ENCODE assay signal across 23 mouse cellular contexts in genomic region chr2:137536581-137536980, GRCm38 (mm10).
DNase-seq lines count a peak whose midpoint lies in the region; ATAC-seq and TF ChIP-seq lines count a peak whose summit lies in the region.
"Had no signal": no experiment of that assay in that cellular context is flagged by ENCODE, and none has a peak within 500 bp of the region (broad histone marks: within the 10 kb centered on the region; RNA-seq: fewer than 3 reads in every experiment).

No protein-coding gene starts in this region.

- 0 out of 2 replicates have a peak, but pooled peaks cover 3% of the 10 kb centered on the region for H3K4me1 ChIP-seq in lung, embryonic 14.5 days (ENCODE audit: insufficient read depth)
- H3K4me1 ChIP-seq in heart, embryonic 11.5 days (ENCODE audit: control insufficient read depth, insufficient read depth, low read length): no peaks in the 10 kb centered on the region
- H3K4me1 ChIP-seq: embryonic facial prominence, embryonic 13.5 days; embryonic facial prominence, embryonic 15.5 days; forebrain, embryonic 13.5 days; forebrain, embryonic 15.5 days had no signal

- no peaks in the 10 kb centered on the region for H3K36me3 ChIP-seq in lung, embryonic 14.5 days (ENCODE audit: insufficient read depth)
- H3K36me3 ChIP-seq in heart, embryonic 11.5 days (ENCODE audit: control insufficient read depth, insufficient read depth, low read length): no peaks in the 10 kb centered on the region
- H3K36me3 ChIP-seq: embryonic facial prominence, embryonic 13.5 days; embryonic facial prominence, embryonic 15.5 days; forebrain, embryonic 15.5 days had no signal

- peak; percentile 21 for DNase-seq in lung, embryonic 14.5 days
- DNase-seq in lung, postnatal 25 days (ENCODE audit: low spot score): no peak
- DNase-seq in adipocyte (ENCODE audit: low spot score): peak; percentile 96
- DNase-seq in kidney, adult 8-10 months: no peak
- DNase-seq: adrenal gland, adult 2 months; adrenal gland, postnatal 10 days; adrenal gland, postnatal 25 days; cerebellum, adult 11 months; cerebellum, adult 18-20 months; cerebellum, adult 8-10 months; cerebellum, adult 9-11 months; cerebellum, postnatal 14 days; cerebellum, postnatal 36 days; embryo, embryonic 11 days; forebrain, postnatal 0 days had no signal

- peak; percentile 47; the same call in 1 of the 2 replicates for ATAC-seq in lung, embryonic 14.5 days (ENCODE audit: insufficient read depth)
- ATAC-seq in heart, embryonic 11.5 days (replicated peaks; ENCODE audit: insufficient number of reproducible peaks, low FRiP score, low TSS enrichment): no peak
- ATAC-seq: activated CD4-positive, CD25-positive, alpha-beta regulatory T cell, adult 4 months; forebrain, embryonic 13.5 days; forebrain, embryonic 15.5 days; forebrain, postnatal 0 days; Patski had no signal

- no peak overlapping the region for H3K27ac ChIP-seq in lung, embryonic 14.5 days (ENCODE audit: low read depth)
- no peak overlapping the region for H3K27ac ChIP-seq in heart, embryonic 11.5 days (ENCODE audit: low read depth, low read length)
- H3K27ac ChIP-seq: embryonic facial prominence, embryonic 13.5 days; embryonic facial prominence, embryonic 15.5 days; forebrain, embryonic 13.5 days; forebrain, embryonic 15.5 days had no signal

- no peak overlapping the region for H3K4me2 ChIP-seq in lung, embryonic 14.5 days
- H3K4me2 ChIP-seq in heart, embryonic 11.5 days: no peak overlapping the region
- H3K4me2 ChIP-seq: embryonic facial prominence, embryonic 13.5 days; embryonic facial prominence, embryonic 15.5 days; forebrain, embryonic 13.5 days; forebrain, embryonic 15.5 days had no signal

- H3K27me3 ChIP-seq in lung, embryonic 14.5 days (ENCODE audit: insufficient read depth, low read length): no peaks in the 10 kb centered on the region
- H3K27me3 ChIP-seq in heart, embryonic 11.5 days (ENCODE audit: control insufficient read depth, insufficient read depth, low read length): no peaks in the 10 kb centered on the region
- H3K27me3 ChIP-seq: embryonic facial prominence, embryonic 13.5 days; embryonic facial prominence, embryonic 15.5 days; forebrain, embryonic 13.5 days; forebrain, embryonic 15.5 days; Patski had no signal

- H3K9ac ChIP-seq in lung, embryonic 14.5 days: no peak overlapping the region
- no peak overlapping the region for H3K9ac ChIP-seq in heart, embryonic 11.5 days (ENCODE audit: low read depth, low read length)
- H3K9ac ChIP-seq: embryonic facial prominence, embryonic 13.5 days; embryonic facial prominence, embryonic 15.5 days; forebrain, embryonic 13.5 days; forebrain, embryonic 15.5 days; forebrain, postnatal 0 days had no signal

- no peak overlapping the region for H3K4me3 ChIP-seq in lung, embryonic 14.5 days (ENCODE audit: low read depth, low read length)
- no peak overlapping the region for H3K4me3 ChIP-seq in heart, embryonic 11.5 days (ENCODE audit: low read depth, low read length)
- H3K4me3 ChIP-seq: embryonic facial prominence, embryonic 13.5 days; embryonic facial prominence, embryonic 15.5 days; erythroblast, embryonic 14.5 days; forebrain, embryonic 13.5 days; forebrain, embryonic 15.5 days had no signal

- 40% methylated on average over 2 of the region's 2 CpGs for WGBS in lung, embryonic 14.5 days
- WGBS in heart, embryonic 11.5 days (ENCODE audit: insufficient replicate concordance): 59% methylated on average over 2 of the region's 2 CpGs

- H3K9me3 ChIP-seq in lung, embryonic 14.5 days (ENCODE audit: low read depth, low read length): no peaks in the 10 kb centered on the region
- H3K9me3 ChIP-seq in heart, embryonic 11.5 days (replicated peaks; ENCODE audit: control insufficient read depth, low read length): no peaks in the 10 kb centered on the region
- H3K9me3 ChIP-seq: embryonic facial prominence, embryonic 13.5 days; embryonic facial prominence, embryonic 15.5 days; forebrain, embryonic 13.5 days; forebrain, embryonic 15.5 days had no signal

- TF ChIP-seq CTCF in lung, embryonic 14.5 days (IDR thresholded peaks at IDR 0.05; ENCODE audit: low read depth): no peak

Comparison
In these comparisons a context has a peak if more than half of its experiments do, and no peak if none do; other contexts are left out.
1. DNase-seq: peak in lung, embryonic 14.5 days (single experiment) and adipocyte (single experiment); none in lung, postnatal 25 days (single experiment) and kidney, adult 8-10 months (0 of 2).